Mouse (Mus musculus) layer of hippocampus, adult 8-10 months (tissue): ENCODE data around the gene Spock1. TPM values are rescaled to one million over a fixed set of nuclear protein-coding genes. Genes with fewer than 3 reads are reported as not detected.

Source experiments
- DNase-seq, 2 experiments: peaks; one replicate each; pipeline ENCODE4 v3.0.0; 2022; ENCODE audit warnings: low spot score in 2 of 2
- total RNA-seq, 4 experiments: library from RNA; stranded (reverse); gene quantifications; 2 replicates each; pipeline ENCODE4 v1.2.4; 2022

The Spock1 gene
- total RNA-seq, 4 experiments from 2014 or later = 180 to 224 (median 201) TPM

DNA sequence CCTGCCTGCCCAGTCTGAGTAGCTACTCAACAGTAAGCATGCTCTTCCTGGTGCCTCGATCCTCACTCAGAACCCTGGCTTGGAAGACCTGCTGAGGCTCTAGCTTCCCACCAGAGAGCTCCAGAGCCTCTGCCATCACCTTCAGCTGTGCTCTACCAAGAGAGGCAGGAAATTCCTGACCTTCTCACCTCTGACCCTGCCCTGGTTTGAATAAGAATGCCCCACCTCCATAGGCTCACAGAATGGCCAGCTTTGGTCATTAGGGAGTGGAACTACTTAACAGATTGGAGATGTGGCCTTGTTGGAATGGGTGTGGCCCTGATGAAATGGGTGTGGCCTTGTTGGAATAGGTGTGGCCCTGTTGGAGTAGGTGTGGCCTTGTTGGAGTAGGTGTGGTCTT is 174.6 kb downstream of the Spock1 start:
- DNase-seq = no peak

GRCm38 (mm10) chr13:57732251-57732650 is 175.9 kb downstream of the Spock1 start:
- no peak for DNase-seq

- no peak for DNase-seq
These were observed 180.4 kb downstream of the Spock1 start for GRCm38 (mm10) chr13:57727716-57728115.

DNA sequence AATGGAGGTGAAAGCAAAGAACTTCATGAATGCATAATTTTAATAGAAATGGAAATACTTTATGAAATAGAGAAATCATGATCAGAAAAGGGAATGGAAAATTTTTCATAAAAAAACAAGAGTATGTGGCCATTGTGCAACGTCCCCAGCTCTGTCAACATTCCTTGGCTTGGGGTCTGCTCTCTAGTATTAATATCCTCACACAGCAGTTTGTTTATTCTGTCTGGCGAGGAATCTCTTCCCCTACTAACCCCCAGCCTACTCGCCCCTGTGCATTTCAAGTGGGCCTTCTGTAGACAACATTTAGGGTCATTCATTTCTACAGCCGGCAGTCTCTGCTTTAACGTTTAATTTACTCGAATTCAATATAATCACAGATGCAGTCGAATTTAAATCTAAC is 181.5 kb downstream of the Spock1 start:
- no peak for DNase-seq

DNA sequence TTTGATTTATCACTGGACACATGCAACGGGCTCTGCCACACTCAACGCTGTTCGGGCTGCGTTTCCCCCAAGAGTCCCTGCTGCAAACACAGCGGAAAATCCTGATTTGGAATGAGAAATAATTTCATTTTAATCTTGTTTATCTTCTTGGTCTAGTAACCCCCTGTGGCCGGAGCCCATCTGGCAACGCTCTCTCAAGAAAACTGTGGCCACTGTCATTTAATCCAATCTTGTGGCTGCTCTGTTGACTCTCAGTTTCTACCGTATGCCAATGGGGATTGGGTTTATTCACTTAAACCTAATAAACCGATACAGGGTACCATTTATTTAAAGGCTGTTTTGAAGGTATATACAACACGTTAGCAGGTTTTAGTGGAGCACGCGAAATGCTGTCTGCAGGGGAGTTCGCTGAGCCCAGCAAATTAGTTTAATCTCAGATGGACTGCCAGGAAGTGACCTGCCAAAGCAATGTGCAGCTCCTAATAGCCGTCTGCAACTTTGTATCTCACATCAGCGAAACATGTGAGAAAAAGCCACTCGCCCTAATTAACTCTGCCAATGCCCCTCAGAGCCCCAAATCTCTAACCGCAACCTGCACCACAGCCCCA is 185.7 kb downstream of the Spock1 start:
- no peak for DNase-seq

- peak; percentile 11 to 19 for DNase-seq
These were observed 186.4 kb downstream of the Spock1 start for GRCm38 (mm10) chr13:57721524-57722279.

DNA sequence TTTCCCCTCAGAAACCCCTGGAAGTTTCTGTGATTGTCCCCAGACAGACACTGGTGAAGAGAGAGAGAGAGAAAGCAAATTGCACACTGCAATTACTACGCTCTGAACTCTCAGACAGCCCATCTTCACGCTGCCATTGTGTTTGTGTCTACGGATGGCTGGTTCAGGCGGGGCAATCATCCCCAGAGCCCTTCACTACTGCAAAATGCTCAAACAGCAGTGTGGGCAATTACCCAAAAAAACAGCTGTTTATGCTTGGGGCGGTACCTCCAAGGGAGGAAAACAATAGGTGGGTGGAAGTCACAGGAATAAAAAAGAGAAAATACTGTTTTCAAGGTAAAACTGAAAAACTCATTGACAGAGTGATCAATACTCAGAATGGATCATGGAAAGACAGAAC is 190.0 kb downstream of the Spock1 start:
- DNase-seq = no peak

- no peak for DNase-seq
These were observed 195.2 kb downstream of the Spock1 start for GRCm38 (mm10) chr13:57712910-57713309.

DNA sequence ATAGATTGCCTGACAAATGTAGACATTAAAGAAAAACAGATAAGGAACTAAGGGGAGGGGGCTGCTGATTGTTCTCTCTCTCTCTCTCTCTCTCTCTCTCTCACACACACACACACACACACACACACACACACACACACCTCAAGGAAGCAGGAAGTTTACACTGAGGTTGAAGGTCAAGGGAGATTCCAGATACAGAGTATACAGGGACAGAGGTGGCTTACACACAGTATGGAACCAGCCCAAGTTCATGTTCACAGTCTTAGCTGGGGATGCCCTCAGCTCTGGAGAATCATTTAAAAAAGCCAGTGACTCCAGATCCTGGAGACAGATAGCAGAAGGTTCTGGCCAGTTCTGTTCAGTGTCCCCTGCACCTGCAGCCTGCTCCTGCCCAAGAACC is 199.7 kb downstream of the Spock1 start:
- DNase-seq = no peak

DNA sequence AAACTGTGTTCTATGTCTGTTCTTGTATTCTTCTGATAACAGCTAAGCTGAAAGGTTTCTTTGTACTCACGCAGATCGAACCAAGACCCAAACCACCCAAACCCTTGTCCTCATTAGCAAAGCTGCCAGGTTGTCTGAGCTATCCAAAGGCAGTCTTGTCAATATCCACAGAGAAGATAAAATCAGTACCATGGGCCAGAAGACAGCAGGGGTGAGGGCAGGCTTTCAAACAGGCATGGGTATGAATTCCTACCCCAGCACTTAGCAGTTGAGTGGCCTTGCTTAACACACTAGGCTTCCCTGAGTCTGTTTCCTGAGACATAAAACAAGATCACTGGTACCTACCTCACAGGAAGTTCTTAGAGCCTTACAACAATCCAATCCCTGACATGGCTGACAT is 205.2 kb downstream of the Spock1 start:
- no peak for DNase-seq

DNA sequence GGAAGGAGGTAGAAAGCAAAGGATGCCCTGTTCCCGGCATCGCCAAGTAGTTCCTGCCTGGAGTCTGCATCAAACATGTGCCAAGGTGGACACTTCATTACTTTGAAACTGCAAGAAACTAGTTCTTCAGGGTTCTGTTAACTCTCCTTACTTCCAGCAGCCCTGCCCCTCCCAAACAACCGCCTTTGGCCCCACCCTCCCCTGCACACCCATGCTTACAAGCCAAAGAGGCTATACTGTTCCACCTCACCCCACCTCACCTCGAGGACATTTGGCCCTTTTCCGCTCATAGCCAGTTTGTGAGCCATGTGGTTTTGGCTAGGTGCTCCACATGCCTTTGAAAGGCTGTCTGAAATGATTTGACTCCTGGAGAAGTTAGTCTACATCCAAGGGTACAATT is 211.4 kb downstream of the Spock1 start:
- DNase-seq = no peak

DNA sequence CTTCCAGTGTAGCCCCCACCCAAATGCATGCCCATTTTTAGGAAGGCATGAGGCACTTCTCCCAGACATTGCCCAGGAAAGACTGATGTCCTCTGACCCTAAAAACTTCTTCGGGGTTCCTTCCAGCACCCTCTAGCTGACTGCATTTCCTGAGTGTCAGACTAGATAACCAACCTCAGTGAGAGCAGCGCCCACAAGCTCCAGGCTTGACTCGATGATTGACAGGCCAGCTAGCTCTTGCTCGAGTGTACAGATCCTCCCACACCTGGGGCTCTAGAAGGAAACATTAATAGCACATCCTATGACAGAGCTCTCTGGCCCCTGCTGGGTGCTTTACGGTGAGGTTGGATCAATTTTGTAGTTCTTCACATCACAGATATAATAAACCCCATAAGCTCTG is 219.2 kb downstream of the Spock1 start:
- DNase-seq = no peak

GRCm38 (mm10) chr13:57686437-57686836 is 221.7 kb downstream of the Spock1 start:
- DNase-seq = no peak

- peak in 1 of 2 experiments; percentile 17 for DNase-seq
These were observed 222.9 kb downstream of the Spock1 start for GRCm38 (mm10) chr13:57685201-57685600.

GRCm38 (mm10) chr13:57679591-57679990 is 228.5 kb downstream of the Spock1 start:
- no peak for DNase-seq

GRCm38 (mm10) chr13:57676820-57677219 is 231.3 kb downstream of the Spock1 start:
- DNase-seq = no peak

GRCm38 (mm10) chr13:57673399-57673798 is 234.7 kb downstream of the Spock1 start:
- DNase-seq = no peak

GRCm38 (mm10) chr13:57672762-57673161 is 235.4 kb downstream of the Spock1 start:
- no peak for DNase-seq

DNA sequence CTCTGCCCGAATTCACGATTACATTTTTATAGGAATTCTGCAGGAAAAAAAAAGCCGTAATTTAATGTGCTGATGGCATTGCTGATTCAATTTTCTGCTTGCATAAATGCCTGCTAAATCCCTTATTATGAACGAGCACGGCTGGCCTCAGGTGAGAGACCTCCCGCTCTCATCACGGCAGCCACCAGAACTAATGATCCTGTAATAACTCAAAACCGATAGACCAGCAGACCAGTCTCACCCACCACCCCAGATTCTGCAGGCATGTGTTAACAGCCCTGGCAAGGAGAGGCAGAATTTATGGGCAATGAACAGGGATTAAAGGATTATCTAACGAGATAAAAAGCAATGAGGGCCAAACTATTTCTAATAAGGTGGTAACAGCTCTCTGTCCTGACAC is 236.2 kb downstream of the Spock1 start:
- DNase-seq = no peak

DNA sequence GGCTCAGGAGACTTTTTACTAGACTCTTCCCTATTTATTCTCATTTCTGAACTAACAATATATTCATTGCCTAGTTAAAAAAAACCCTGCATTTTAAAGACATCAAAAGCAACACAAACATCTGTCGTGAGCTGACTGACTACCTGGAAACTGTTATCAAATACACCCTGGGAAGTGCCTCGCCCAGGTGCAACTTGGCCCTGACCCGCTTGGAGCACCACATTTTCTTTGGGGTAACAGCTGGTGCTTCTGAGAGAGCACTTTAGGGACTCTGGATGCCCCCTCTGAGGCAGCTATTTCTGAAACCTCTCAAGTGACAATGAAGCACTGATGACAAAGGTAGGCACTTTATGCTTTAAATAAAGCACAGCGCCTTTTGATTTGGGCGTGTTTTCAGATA is 236.8 kb downstream of the Spock1 start:
- no peak for DNase-seq

GRCm38 (mm10) chr13:57667621-57668020 is 240.5 kb downstream of the Spock1 start:
- DNase-seq = no peak

GRCm38 (mm10) chr13:57666173-57666842 is 241.8 kb downstream of the Spock1 start:
- DNase-seq = no peak

DNA sequence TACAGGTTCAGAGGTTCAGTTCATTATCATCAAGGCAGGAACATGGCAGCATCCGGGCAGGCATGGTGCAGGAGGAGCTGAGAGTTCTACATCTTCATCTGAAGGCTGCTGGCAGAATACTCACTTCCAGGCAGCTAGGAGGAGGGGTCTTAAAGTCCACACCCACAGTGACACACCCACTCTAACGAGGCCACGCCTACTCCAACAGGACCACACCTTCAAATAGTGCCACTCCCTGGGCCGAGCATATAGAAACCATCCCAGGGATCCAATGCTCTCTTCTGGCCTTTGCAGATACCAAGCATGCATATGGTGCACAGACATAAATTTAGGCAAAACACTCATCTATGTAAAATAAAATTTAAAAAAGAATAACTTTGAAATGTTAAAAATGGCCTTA is 245.6 kb downstream of the Spock1 start:
- DNase-seq = no peak
